Mouse (Mus musculus): ENCODE data around the gene Daam2. TPM values are rescaled to one million over a fixed set of nuclear protein-coding genes. Genes with fewer than 3 reads are reported as not detected.

The Daam2 gene
- polyA plus RNA-seq, 1 experiment, result 9.2 TPM

GRCm38 (mm10) chr17:49432071-49432711 is 132.0 kb downstream of the Daam2 start:
- DNase-seq (ENCODE audit: low read depth), result peak; percentile 91

GRCm38 (mm10) chr17:49431176-49431575 is 133.0 kb downstream of the Daam2 start:
- no peak for DNase-seq (ENCODE audit: low read depth)

GRCm38 (mm10) chr17:49430136-49430535 is 134.0 kb downstream of the Daam2 start:
- DNase-seq (ENCODE audit: low read depth), result no peak

- peak; percentile 83 for DNase-seq (ENCODE audit: low read depth)
Measured at GRCm38 (mm10) chr17:49429471-49430129, 134.5 kb downstream of the Daam2 start.

GRCm38 (mm10) chr17:49428751-49429415 is 135.3 kb downstream of the Daam2 start:
- DNase-seq (ENCODE audit: low read depth), result peak; percentile 89

GRCm38 (mm10) chr17:49428239-49428688 is 135.9 kb downstream of the Daam2 start, which contains the start of gene Mocs1:
Gene Mocs1, plus strand, starts transcription at chr17:49428362.
- no peak for DNase-seq (ENCODE audit: low read depth)

- no peak for DNase-seq (ENCODE audit: low read depth)
Measured at GRCm38 (mm10) chr17:49427631-49428238, 136.4 kb downstream of the Daam2 start.

GRCm38 (mm10) chr17:49423872-49424271 is 140.3 kb downstream of the Daam2 start:
- DNase-seq (ENCODE audit: low read depth), result peak; percentile 87

GRCm38 (mm10) chr17:49423067-49423325 is 141.1 kb downstream of the Daam2 start:
- no peak for DNase-seq (ENCODE audit: low read depth)

- no peak for DNase-seq (ENCODE audit: low read depth)
Measured at GRCm38 (mm10) chr17:49422286-49423066, 141.7 kb downstream of the Daam2 start.

- no peak for DNase-seq (ENCODE audit: low read depth)
Measured at GRCm38 (mm10) chr17:49419813-49420212, 144.3 kb downstream of the Daam2 start.

- DNase-seq (ENCODE audit: low read depth), result no peak
Measured at GRCm38 (mm10) chr17:49416228-49416627, 147.9 kb downstream of the Daam2 start.

- no peak for DNase-seq (ENCODE audit: low read depth)
Measured at GRCm38 (mm10) chr17:49413554-49413953, 150.6 kb downstream of the Daam2 start.

- no peak for DNase-seq (ENCODE audit: low read depth)
Measured at GRCm38 (mm10) chr17:49412974-49413373, 151.2 kb downstream of the Daam2 start.

Other genes starting within 250 kb of the Daam2 start
- gene Mocs1, start 136.0 kb downstream of the Daam2 start, polyA plus RNA-seq (2012; rRNA removed), result 41.1 and 50.3 TPM in 2 replicates
- 0.59 and 1.2 TPM in 2 replicates for gene Kif6, start 50.8 kb upstream of the Daam2 start, polyA plus RNA-seq (2012; rRNA removed)